Mouse (Mus musculus) midbrain, embryonic 16.5 days (tissue): ENCODE data around the gene Slc22a15. TPM values are rescaled to one million over a fixed set of nuclear protein-coding genes. Genes with fewer than 3 reads are reported as not detected.
"Not testable (repeated sequence)": the region's sequence is repeated elsewhere in the genome, so short reads cannot be mapped to it uniquely, and the experiment has no call there.

Experiments used
- ATAC-seq: fragments of 200-750 bp; cut with Nextera tagmentation; 2 replicates; pipeline ENCODE4 v1.8.0; 2017; ENCODE audit warnings: moderate TSS enrichment
- H3K27ac ChIP-seq: fragments of 300-500 bp; sonication (generic); 2 replicates; pipeline ENCODE4 v1.5.1; 2014; ENCODE audit warnings: mild to moderate bottlenecking, low read length, mixed read lengths
- H3K27me3 ChIP-seq: fragments of 300-500 bp; sonication (generic); 2 replicates; pipeline ENCODE4 v1.6.1; 2014; ENCODE audit warnings: low read depth, low read length, mixed read lengths; ENCODE audit not compliant: control insufficient read depth, insufficient read depth
- H3K36me3 ChIP-seq: fragments of 300-500 bp; sonication (generic); 2 replicates; pipeline ENCODE4 v1.6.1; 2014; ENCODE audit warnings: mild to moderate bottlenecking, low read length, moderate library complexity, mixed read lengths; ENCODE audit not compliant: control insufficient read depth, insufficient read depth
- H3K4me1 ChIP-seq: fragments of 300-500 bp; sonication (generic); 2 replicates; pipeline ENCODE4 v1.6.1; 2014; ENCODE audit warnings: mild to moderate bottlenecking, low read length, mixed read lengths; ENCODE audit not compliant: control insufficient read depth, insufficient read depth
- H3K4me2 ChIP-seq: fragments of 300-500 bp; sonication (generic); 2 replicates; pipeline ENCODE4 v1.6.1; 2014; ENCODE audit warnings: mild to moderate bottlenecking, low read length, mixed read lengths
- H3K4me3 ChIP-seq: fragments of 300-500 bp; sonication (generic); 2 replicates; pipeline ENCODE4 v1.5.1; 2014; ENCODE audit warnings: low read depth, mild to moderate bottlenecking, low read length, moderate library complexity, mixed read lengths
- H3K9ac ChIP-seq: fragments of 300-500 bp; sonication (generic); 2 replicates; pipeline ENCODE4 v1.6.1; 2014; ENCODE audit warnings: low read depth, low read length, mixed read lengths
- H3K9me3 ChIP-seq: fragments of 300-500 bp; sonication (generic); replicated peaks from 2 replicates; pipeline ENCODE4 v1.6.1; 2014; ENCODE audit warnings: mild to moderate bottlenecking, low read length, mixed read lengths; ENCODE audit not compliant: control insufficient read depth, poor library complexity, severe bottlenecking
- WGBS: fragments of 180-500 bp; shearing (Covaris S2); extraction: QIAGEN DNeasy Blood & Tissue Kit; methylation state at CpG from one replicate; pipeline ENCODE4 v1.1.7; 2014; 5-methylcytosine and 5-hydroxymethylcytosine counted together
- polyA plus RNA-seq: library from polyadenylated mRNA; unstranded; fragments of >200 nt; fragmentation: Nextera tagmentation; extraction: Ambion mirVana; gene quantifications from 2 replicates; pipeline ENCODE4 v1.2.1, GENCODE M21; 2015

The Slc22a15 gene
- polyA plus RNA-seq, 1 experiment from 2014 or later, result 6.0 TPM

- Histone ChIP-seq H3K27ac (no peak overlapping the region), H3K9ac (no peak overlapping the region), H3K36me3 (no peaks in the 10 kb centered on the region)
These were observed 102.2 kb downstream of the Slc22a15 start for GRCm38 (mm10) chr3:101822052-101822451.

DNA sequence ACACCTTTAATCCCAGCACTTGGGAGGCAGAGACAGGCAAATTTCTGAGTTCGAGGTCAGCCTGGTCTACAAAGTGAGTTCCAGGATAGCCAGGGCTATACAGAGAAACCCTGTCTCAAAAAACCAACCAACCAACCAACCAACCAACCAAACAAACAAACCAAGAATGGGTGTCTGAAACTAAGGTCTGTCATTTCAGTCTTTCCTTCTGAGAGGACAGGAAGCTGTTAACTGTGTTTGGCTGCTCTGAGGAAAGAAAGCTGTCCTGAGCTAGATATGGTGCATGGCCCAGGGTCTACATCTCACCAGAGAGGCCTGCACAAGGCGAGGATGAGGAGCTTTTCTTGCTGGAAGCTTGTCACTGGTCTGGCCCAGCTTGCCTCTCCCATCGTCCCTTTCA, 103.5 kb downstream of the Slc22a15 start:
- not testable (repeated sequence) for H3K4me3 ChIP-seq, H3K36me3 ChIP-seq, H3K9me3 ChIP-seq, H3K9ac ChIP-seq, H3K27me3 ChIP-seq, H3K4me1 ChIP-seq, H3K27ac ChIP-seq, H3K4me2 ChIP-seq, ATAC-seq
- 87% methylated on average over 3 of the region's 3 CpGs for WGBS

More at GRCm38 (mm10) chr3:101822052-101822451, 102.2 kb downstream of the Slc22a15 start:
- H3K9me3 ChIP-seq, result no peaks in the 10 kb centered on the region
- ATAC-seq, result no peak
- no peaks in the 10 kb centered on the region for H3K4me1 ChIP-seq
- H3K4me2 ChIP-seq, result no peak overlapping the region
- no peak overlapping the region for H3K4me3 ChIP-seq
- no peaks in the 10 kb centered on the region for H3K27me3 ChIP-seq
- 71% methylated on average over 5 of the region's 5 CpGs for WGBS

DNA sequence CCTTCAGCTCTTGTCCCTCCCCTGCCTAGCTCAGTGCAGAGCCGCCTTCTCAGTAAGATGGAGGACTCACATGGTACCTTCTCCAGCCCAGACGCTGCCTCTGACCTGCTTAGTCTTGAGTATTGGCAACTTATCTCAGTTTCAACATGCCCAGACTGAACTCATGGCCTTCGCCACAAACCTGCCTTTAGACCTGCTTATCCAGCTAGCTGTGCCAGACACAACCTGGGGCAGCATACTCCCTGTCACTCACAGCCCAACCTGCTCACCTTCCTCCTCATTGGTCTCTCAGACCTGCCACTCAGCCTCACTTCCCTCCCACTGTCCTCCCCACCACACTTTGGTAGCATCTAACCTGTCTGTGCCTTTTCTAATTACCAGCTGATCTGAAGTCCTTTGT, 108.2 kb downstream of the Slc22a15 start:
- Histone ChIP-seq H3K4me3 (no peak overlapping the region), H3K36me3 (no peaks in the 10 kb centered on the region), H3K9me3 (no peaks in the 10 kb centered on the region), H3K4me1 (no peaks in the 10 kb centered on the region), H3K4me2 (no peak overlapping the region), H3K27ac (no peak overlapping the region), H3K27me3 (no peaks in the 10 kb centered on the region), H3K9ac (no peak overlapping the region)
- ATAC-seq, result no peak
- 92% methylated on average over 3 of the region's 3 CpGs for WGBS

DNA sequence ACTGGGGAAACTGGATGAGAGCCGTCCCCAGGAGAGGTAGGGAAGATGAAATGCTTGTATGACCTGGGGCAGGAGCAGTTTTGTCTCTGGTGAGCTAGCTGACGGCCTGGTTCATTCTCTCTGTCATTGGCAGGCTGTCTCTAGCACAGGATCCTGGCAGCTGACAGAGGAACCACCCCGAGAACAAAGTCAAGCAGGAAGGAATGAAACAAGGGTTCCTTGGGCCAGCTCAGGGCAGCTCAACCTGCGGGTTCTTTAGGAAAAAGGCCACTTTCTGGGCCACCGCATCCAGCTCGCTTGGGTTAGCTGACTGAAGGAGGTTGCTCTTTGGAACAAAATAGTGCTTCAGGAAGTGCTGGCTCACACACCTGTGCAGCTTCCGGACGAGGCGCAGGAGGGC, 109.5 kb downstream of the Slc22a15 start:
- Histone ChIP-seq H3K9ac (no peak overlapping the region), H3K4me1 (no peaks in the 10 kb centered on the region), H3K36me3 (no peaks in the 10 kb centered on the region), H3K4me3 (no peak overlapping the region), H3K27ac (no peak overlapping the region), H3K9me3 (no peaks in the 10 kb centered on the region), H3K27me3 (no peaks in the 10 kb centered on the region), H3K4me2 (no peak overlapping the region)
- WGBS, result 86% methylated on average over 9 of the region's 9 CpGs
- no peak for ATAC-seq

DNA sequence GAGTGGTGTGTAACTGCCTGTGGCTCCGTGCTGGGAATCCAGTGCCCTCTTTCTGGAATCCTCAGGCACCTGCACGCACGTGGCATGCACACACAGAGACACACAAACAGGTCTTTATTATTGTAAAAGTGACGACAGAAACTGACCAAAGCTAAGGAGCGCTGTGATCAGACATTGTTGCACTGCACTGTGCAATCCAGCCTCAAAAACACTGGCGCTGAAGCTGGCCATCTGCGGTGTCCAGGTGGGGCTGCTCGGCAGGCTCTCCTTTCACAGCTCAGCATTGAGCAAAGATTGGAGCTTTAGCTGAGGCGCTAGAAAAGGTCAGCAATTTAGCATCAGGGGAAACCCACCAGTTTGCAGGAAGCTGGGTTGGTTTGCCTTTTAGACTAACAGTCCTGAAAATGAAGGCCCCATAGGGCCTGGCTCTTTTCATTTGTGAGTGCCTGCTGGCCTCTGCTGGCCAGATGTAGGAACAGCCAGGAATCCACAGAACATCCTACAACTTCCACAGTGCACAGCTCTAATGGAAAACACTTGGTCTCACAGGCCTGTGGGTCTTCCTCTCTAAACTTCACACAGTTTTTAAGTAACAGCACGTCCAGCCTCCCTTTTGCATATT, 111.8 kb downstream of the Slc22a15 start:
- no peak overlapping the region for H3K9ac ChIP-seq
- no peaks in the 10 kb centered on the region for H3K27me3 ChIP-seq
- no peaks in the 10 kb centered on the region for H3K36me3 ChIP-seq
- H3K9me3 ChIP-seq, result no peaks in the 10 kb centered on the region
- 61% methylated on average over 10 of the region's 10 CpGs for WGBS
- H3K4me3 ChIP-seq, result no peak overlapping the region
- ATAC-seq, result peak; percentile 91
- no peaks in the 10 kb centered on the region for H3K4me1 ChIP-seq
- no peak overlapping the region for H3K4me2 ChIP-seq
- no peak overlapping the region for H3K27ac ChIP-seq

- no peaks in the 10 kb centered on the region for H3K9me3 ChIP-seq
- H3K27me3 ChIP-seq, result no peaks in the 10 kb centered on the region
- no peaks in the 10 kb centered on the region; the same call in 1 of the 2 replicates for H3K4me1 ChIP-seq
- no peak overlapping the region for H3K4me2 ChIP-seq
- no peaks in the 10 kb centered on the region for H3K36me3 ChIP-seq
- H3K4me3 ChIP-seq, result no peak overlapping the region
- 75% methylated on average over 4 of the region's 4 CpGs for WGBS
- H3K27ac ChIP-seq, result no peak overlapping the region
- ATAC-seq, result peak; percentile 30
- no peak overlapping the region for H3K9ac ChIP-seq
These were observed 112.3 kb downstream of the Slc22a15 start for GRCm38 (mm10) chr3:101811931-101812330.

DNA sequence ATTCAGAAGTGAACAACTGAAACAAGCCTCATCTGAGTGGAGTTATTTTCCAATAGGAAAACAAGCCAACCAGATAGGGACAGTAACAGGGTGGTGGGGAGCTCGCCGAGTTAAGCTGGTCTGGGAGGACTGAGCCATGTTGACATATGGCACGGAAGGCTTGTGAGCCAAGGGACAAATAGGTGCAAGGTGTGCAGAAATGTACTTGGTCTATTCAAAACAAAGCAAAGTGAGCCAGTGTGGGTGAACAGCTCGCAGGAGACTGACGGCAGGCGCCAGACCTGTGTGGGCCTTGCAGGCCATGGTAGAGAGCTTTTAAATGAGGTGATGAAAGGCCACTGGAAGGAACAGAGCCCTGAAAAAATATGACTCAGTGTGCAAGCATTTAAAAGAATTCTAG, 116.6 kb downstream of the Slc22a15 start:
- Histone ChIP-seq H3K4me2 (no peak overlapping the region), H3K4me3 (no peak overlapping the region), H3K27me3 (no peaks in the 10 kb centered on the region), H3K36me3 (no peaks in the 10 kb centered on the region), H3K4me1 (peaks cover 7% of the 10 kb centered on the region; the same call in 1 of the 2 replicates), H3K27ac (no peak overlapping the region), H3K9me3 (no peaks in the 10 kb centered on the region), H3K9ac (no peak overlapping the region)
- no peak for ATAC-seq
- 94% methylated on average over 6 of the region's 6 CpGs for WGBS

GRCm38 (mm10) chr3:101806941-101807340, 117.3 kb downstream of the Slc22a15 start:
- Histone ChIP-seq H3K27me3 (no peaks in the 10 kb centered on the region), H3K4me1 (peaks cover 7% of the 10 kb centered on the region; the same call in 1 of the 2 replicates), H3K9me3 (no peaks in the 10 kb centered on the region), H3K4me2 (no peak overlapping the region), H3K4me3 (no peak overlapping the region), H3K36me3 (no peaks in the 10 kb centered on the region), H3K27ac (no peak overlapping the region), H3K9ac (no peak overlapping the region)
- 39% methylated on average over 4 of the region's 4 CpGs for WGBS
- peak; percentile 46; the same call in 1 of the 2 replicates for ATAC-seq

GRCm38 (mm10) chr3:101806149-101806548, 118.1 kb downstream of the Slc22a15 start:
- ATAC-seq, result peak; percentile 90
- Histone ChIP-seq H3K4me3 (no peak overlapping the region), H3K27ac (no peak overlapping the region), H3K27me3 (no peaks in the 10 kb centered on the region), H3K4me1 (peaks cover 7% of the 10 kb centered on the region; the same call in 1 of the 2 replicates), H3K9ac (no peak overlapping the region), H3K4me2 (no peak overlapping the region; the same call in 1 of the 2 replicates), H3K9me3 (no peaks in the 10 kb centered on the region), H3K36me3 (no peaks in the 10 kb centered on the region)
- 4% methylated on average over 16 of the region's 16 CpGs for WGBS
